Mouse (Mus musculus) spleen, adult 2 months (tissue): ENCODE data around the gene Jmjd8.

ENCODE experiments used
- CTCF ChIP-seq: fragments of 200-500 bp; IDR thresholded peaks from 2 replicates; pipeline ENCODE4 v1.5.1; 2011; ENCODE audit warnings: mild to moderate bottlenecking, inconsistent platforms; ENCODE audit not compliant: insufficient read depth, insufficient read length, insufficient replicate concordance; ENCODE audit errors: extremely low read depth
- POLR2A ChIP-seq: fragments of 200-500 bp; IDR thresholded peaks from 2 replicates; pipeline ENCODE4 v1.6.1; 2011; ENCODE audit warnings: low read depth, low read length, inconsistent platforms

- no peak for TF ChIP-seq POLR2A
- TF ChIP-seq CTCF: no peak
Observed at GRCm38 (mm10) chr17:25792615-25793014, 36.1 kb upstream of the Jmjd8 start, which contains the start of gene Fam173a.
